Mouse (Mus musculus) bone marrow, adult 2 months (tissue): ENCODE measurements around the gene Nsun5.

Source experiments
- CTCF ChIP-seq: fragments of 200-500 bp; IDR thresholded peaks from 2 replicates; pipeline ENCODE4 v1.5.1; 2011; ENCODE audit warnings: low read length, control low read depth; ENCODE audit not compliant: control insufficient read depth, insufficient read depth
- POLR2A ChIP-seq: fragments of 200-500 bp; IDR thresholded peaks from 2 replicates; pipeline ENCODE4 v1.6.1; 2011; ENCODE audit warnings: low read depth, mild to moderate bottlenecking, control low read depth, low read length, borderline replicate concordance; ENCODE audit not compliant: control insufficient read depth

- TF ChIP-seq POLR2A, result no peak
- TF ChIP-seq CTCF, result no peak
Observed at GRCm38 (mm10) chr5:135356090-135356489, 13.7 kb upstream of the Nsun5 start.
